Mouse (Mus musculus) left cerebral cortex, postnatal 4 days (tissue): ENCODE results near the gene Brd3. TPM values are rescaled to one million over a fixed set of nuclear protein-coding genes. Genes with fewer than 3 reads are reported as not detected.

ENCODE experiments used
- DNase-seq: peaks from one replicate; pipeline ENCODE4 v3.0.0-alpha.2; 2022
- intact Hi-C: fragments of 180-260 bp; cut with DNase I; formaldehyde crosslinking; loops from one replicate; pipeline ENCODE4 v1.15.1; 2025
- total RNA-seq, 2 experiments: library from RNA; stranded (reverse); gene quantifications; 2 replicates each; pipeline ENCODE4 v1.2.3; 2021

Brd3 gene
- total RNA-seq, 2 experiments from 2014 or later: 119 to 123 TPM

- intact Hi-C loops: no loop called here
- peak; percentile 98 for DNase-seq
These were observed 65.4 kb downstream of the Brd3 start, which contains the start of gene Brd3os for GRCm38 (mm10) chr2:27441767-27442707. TSS of gene Brd3os (plus strand) at chr2:27442324.

DNA sequence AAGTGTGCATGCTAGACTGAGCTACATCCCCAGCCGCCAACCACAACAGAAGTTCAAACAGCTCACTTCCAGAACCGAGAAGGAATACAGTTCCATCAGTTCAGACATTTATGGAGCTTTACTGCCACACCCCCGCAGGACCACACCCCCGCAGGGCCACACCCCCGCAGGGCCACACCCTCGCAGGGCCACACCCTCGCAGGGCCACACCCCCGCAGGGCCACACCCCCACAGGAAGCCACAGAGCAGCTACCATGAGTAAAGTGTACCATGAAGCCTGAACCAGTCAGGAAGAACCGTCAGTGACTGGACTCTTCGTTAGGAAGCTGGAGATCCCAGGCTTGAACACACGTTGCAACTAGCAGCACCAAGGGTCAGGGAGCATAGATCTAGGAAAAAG, 69.2 kb downstream of the Brd3 start:
- intact Hi-C loops: no loop called here
- DNase-seq: no peak

- DNase-seq: no peak
- intact Hi-C loops: no loop called here
These were observed 69.6 kb downstream of the Brd3 start for GRCm38 (mm10) chr2:27437876-27438275.

GRCm38 (mm10) chr2:27432599-27432998, 74.9 kb downstream of the Brd3 start:
- intact Hi-C loops: no loop called here
- no peak for DNase-seq

DNA sequence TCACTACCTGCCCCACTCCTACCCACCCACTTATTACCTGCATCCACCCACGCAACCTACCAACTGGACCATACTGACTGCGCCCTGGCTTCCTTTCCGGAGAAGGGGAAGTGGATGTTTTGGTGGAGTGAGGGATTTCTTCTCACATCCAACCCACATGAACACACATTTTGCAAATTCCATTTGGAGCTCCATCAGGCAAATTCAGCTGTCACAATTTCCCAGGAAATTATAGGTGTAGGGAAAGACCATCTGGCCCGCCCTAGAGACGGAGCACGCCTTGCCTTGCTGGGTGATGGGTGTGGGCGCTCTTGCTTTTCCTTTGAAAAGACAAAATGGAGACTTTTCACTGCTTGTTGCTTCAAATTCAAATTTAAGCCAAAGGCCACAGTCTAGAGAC, 76.8 kb downstream of the Brd3 start:
- intact Hi-C loops: no loop called here
- DNase-seq: no peak

DNA sequence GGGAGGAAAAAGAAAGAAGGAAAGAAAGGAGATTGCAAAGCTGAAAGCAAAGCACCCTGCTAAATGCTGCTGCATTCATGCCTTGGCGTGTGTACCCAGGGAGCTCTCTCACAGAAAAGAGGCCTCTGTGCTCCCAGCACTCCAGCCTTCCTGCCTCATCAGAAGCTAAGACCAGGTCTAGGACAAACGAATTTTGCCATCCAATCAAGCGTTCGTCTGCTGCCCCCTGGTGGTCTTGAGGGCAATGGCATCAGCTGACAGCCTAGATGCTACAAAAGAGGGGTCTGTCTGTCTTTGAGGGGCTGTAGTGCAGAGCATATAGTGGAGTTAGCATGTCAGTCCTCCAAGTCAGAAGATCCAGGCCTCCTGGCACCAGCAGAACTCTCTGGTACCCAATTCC, 79.4 kb downstream of the Brd3 start:
- intact Hi-C loops: loop anchor here (2.0 kb wide), 1 partner anchor 139 kb away; no protein-coding TSS in a partner anchor
- DNase-seq: peak; percentile 87

GRCm38 (mm10) chr2:27426855-27427457, 80.5 kb downstream of the Brd3 start, which contains the start of gene Vav2:
TSS of gene Vav2 (minus strand) at chr2:27427033.
- intact Hi-C loops: no loop called here
- DNase-seq: peak; percentile 89

DNA sequence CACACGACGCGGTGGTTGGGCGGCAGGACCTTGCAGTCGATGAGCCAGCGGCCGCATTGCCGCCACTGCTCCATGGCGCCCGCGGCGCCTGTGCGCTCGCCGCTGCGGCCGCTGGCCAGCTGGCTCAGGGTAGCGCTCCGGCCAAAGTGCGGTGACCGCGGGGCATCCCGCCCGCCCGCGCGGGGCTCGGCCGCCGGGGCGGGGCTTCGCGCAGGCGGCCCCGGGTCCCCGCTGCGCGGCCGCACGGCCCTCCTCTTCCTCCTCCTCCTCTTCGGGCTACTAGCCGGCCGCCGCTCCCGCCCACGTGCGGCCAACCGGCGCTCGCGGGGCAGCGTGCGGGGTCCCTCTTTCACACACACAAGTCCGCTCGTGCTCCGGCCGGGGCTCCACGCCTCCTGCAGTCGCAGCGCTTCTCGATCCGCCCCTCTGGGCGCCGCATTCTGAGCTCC, 81.0 kb downstream of the Brd3 start:
- DNase-seq: peak; percentile 51
- intact Hi-C loops: no loop called here

GRCm38 (mm10) chr2:27425751-27426405, 81.6 kb downstream of the Brd3 start:
- intact Hi-C loops: no loop called here
- peak; percentile 44 for DNase-seq

DNA sequence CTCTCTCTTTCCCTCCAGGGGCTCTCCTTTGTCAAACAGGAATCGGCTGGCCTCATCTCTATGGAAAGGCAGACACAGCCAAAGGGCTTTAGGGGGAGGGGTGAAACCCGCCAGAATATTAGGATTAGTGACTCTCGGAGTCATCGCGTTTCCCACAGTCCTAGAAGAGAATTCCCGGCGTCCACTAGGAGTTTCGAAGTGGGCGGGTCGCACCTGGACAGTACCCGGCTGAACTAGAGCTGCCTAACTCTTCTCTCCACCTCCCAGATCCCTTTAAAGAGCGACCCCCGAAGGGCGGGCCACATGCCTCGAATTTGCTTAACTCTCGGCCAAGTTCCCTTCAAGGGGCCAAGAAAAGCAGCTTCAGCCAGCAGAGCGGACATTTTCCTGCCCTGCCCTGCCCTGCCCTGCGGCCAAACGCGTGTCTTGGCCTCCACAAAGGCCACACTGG, 82.3 kb downstream of the Brd3 start:
- peak; percentile 47 for DNase-seq
- intact Hi-C loops: no loop called here

- no peak for DNase-seq
- intact Hi-C loops: no loop called here
These were observed 83.9 kb downstream of the Brd3 start for GRCm38 (mm10) chr2:27423596-27423995.

DNA sequence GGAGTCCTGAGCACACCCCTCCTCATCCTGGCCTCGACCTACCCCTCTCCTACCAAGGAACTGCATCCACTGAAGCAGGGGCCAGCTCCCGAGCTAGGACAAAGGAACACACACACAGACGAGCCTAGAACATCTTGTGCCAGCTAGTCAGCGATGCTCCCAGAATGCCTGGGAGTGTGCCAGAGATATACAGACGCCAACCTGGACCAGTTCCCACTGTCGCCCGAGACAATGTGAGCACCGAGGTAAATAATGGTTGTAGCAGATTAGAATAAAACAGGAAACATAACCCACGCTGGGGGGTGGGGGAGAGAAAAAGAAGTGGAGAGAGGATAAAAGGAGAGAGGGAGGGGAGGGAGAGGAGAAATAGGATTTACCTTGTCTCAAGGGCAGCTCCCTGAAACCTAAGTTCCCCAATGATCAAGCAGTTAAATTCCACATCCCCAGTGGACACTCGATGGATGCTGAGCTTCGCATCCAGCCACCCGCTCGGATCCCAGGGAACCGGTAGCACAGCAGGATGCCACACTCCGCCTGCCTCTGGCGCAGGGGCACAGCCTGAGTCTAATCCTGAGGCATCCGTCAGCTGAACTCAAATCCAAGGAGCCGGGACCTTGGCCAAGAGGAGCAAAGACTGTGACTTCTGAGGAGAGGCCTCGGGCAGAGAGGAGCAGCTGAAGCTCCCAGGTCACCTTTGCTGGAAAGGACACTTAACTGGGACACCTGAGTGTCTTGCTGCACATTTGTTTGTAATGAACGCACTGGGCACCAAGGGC, 86.0 kb downstream of the Brd3 start:
- DNase-seq: peak; percentile 88
- intact Hi-C loops: no loop called here

- no peak for DNase-seq
- intact Hi-C loops: no loop called here
These were observed 88.8 kb downstream of the Brd3 start for GRCm38 (mm10) chr2:27418577-27419070.

DNA sequence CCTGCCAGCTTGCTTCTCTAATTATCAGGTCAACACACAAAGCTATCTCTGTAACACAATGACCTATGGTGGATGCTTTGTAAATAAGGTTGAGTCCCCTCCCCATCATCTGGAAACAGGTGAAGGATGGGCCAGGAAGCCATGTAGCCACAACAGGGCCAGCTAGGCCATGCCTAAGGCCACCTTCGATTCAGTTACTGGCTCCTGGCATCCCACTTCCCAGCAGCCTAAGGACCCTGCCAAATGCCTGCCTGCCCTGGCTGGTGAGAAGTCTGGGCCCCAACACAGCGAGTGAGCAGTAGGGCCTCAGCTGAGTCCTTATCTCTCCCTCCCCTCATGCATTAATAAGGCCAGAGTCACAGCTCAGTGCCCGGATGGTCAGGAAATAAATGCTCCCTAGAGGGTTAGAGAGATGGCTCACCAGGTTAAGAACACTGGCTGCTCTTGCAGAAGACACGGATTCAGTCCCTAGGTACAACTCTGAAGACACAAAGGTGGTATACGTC, 89.8 kb downstream of the Brd3 start:
- DNase-seq: no peak

DNA sequence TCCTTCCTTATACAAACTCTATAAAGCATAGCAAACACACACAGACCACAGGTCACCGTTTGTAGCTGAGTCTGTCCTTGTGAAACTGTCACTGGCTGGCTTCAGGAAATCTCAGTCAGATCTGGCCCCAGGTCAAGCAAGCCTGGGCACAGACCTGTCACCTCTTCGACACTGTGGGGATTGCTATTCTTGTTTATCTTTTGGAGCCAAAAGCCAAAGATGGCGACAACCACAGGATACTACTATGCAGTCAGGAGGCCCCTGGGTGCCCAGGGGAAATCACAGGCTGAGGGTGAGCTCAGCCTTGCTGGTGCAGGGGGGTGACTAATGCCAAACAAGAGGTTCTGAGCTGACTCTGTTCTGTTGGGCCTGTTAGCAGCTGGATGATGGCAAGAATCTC, 91.0 kb downstream of the Brd3 start:
- no peak for DNase-seq
- intact Hi-C loops: no loop called here

More for the DNA sequence above, 89.8 kb downstream of the Brd3 start:
- intact Hi-C loops: no loop called here

GRCm38 (mm10) chr2:27415060-27415783, 92.2 kb downstream of the Brd3 start:
- intact Hi-C loops: no loop called here
- no peak for DNase-seq

GRCm38 (mm10) chr2:27413936-27414657, 93.4 kb downstream of the Brd3 start:
- intact Hi-C loops: no loop called here
- DNase-seq: peak; percentile 37

- intact Hi-C loops: no loop called here
- no peak for DNase-seq
These were observed 93.9 kb downstream of the Brd3 start for GRCm38 (mm10) chr2:27413582-27413935.
